Mouse (Mus musculus): ENCODE data around the gene Dtx4. TPM values are rescaled to one million over a fixed set of nuclear protein-coding genes. Genes with fewer than 3 reads are reported as not detected.

Gene Dtx4
- total and polyA plus RNA-seq, 2 experiments from 2014 or later: 1.2 to 3.8 TPM

GRCm38 (mm10) chr19:12427605-12428004 is 73.6 kb downstream of the Dtx4 start, which contains the start of gene Pfpl:
Pfpl (plus strand) TSS chr19:12427905.
- H3K36me3 ChIP-seq (replicated peaks; ENCODE audit: control insufficient read depth, insufficient read depth, low read length): no peaks in the 10 kb centered on the region
- 76% methylated on average over 6 of the region's 6 CpGs for WGBS
- H3K4me2 ChIP-seq (ENCODE audit: low read depth, low read length): no peak within 1 kb of the TSS
- H3K27ac ChIP-seq (ENCODE audit: low read depth): no peak within 1 kb of the TSS
- no peaks in the 10 kb centered on the region for H3K4me1 ChIP-seq (ENCODE audit: control insufficient read depth, insufficient read depth)
- no peaks in the 10 kb centered on the region for H3K9me3 ChIP-seq (replicated peaks; ENCODE audit: control insufficient read depth, low read length)
- no peaks in the 10 kb centered on the region for H3K27me3 ChIP-seq (ENCODE audit: control insufficient read depth, insufficient read depth, low read length)
- H3K4me3 ChIP-seq (ENCODE audit: low read depth, low read length): no peak within 1 kb of the TSS
- no peak for ATAC-seq (ENCODE audit: insufficient read depth, low read depth)
- TF ChIP-seq CTCF (IDR thresholded peaks at IDR 0.05; ENCODE audit: low read depth) (no peak), EP300 (IDR thresholded peaks at IDR 0.05; ENCODE audit: low read depth) (no peak)
- DNase-seq (ENCODE audit: low spot score): no peak
- no peak within 1 kb of the TSS for H3K9ac ChIP-seq (replicated peaks; ENCODE audit: low read depth, low read length)

- Histone ChIP-seq H3K4me1 (ENCODE audit: control insufficient read depth, insufficient read depth) (no peaks in the 10 kb centered on the region), H3K4me2 (ENCODE audit: low read depth, low read length) (no peak overlapping the region), H3K9me3 (replicated peaks; ENCODE audit: control insufficient read depth, low read length) (no peaks in the 10 kb centered on the region), H3K36me3 (replicated peaks; ENCODE audit: control insufficient read depth, insufficient read depth, low read length) (no peaks in the 10 kb centered on the region), H3K27ac (ENCODE audit: low read depth) (no peak overlapping the region), H3K9ac (replicated peaks; ENCODE audit: low read depth, low read length) (no peak overlapping the region), H3K27me3 (ENCODE audit: control insufficient read depth, insufficient read depth, low read length) (no peaks in the 10 kb centered on the region), H3K4me3 (ENCODE audit: low read depth, low read length) (no peak overlapping the region)
- no peak for DNase-seq (ENCODE audit: low spot score)
- no peak for ATAC-seq (ENCODE audit: insufficient read depth, low read depth)
- TF ChIP-seq CTCF (IDR thresholded peaks at IDR 0.05; ENCODE audit: low read depth) (no peak), EP300 (IDR thresholded peaks at IDR 0.05; ENCODE audit: low read depth) (no peak)
- 70% methylated on average over 5 of the region's 5 CpGs for WGBS
These were observed 74.2 kb downstream of the Dtx4 start for GRCm38 (mm10) chr19:12427101-12427500.

GRCm38 (mm10) chr19:12421680-12422079 is 79.6 kb downstream of the Dtx4 start:
- DNase-seq (ENCODE audit: low spot score): no peak
- TF ChIP-seq EP300 (IDR thresholded peaks at IDR 0.05; ENCODE audit: low read depth): no peak
- no peak for TF ChIP-seq CTCF (IDR thresholded peaks at IDR 0.05; ENCODE audit: low read depth)
- no peaks in the 10 kb centered on the region for H3K4me1 ChIP-seq (ENCODE audit: control insufficient read depth, insufficient read depth)
- no peak overlapping the region for H3K9ac ChIP-seq (replicated peaks; ENCODE audit: low read depth, low read length)
- no peaks in the 10 kb centered on the region for H3K9me3 ChIP-seq (replicated peaks; ENCODE audit: control insufficient read depth, low read length)
- no peak overlapping the region for H3K4me3 ChIP-seq (ENCODE audit: low read depth, low read length)
- no peak overlapping the region for H3K27ac ChIP-seq (ENCODE audit: low read depth)
- H3K27me3 ChIP-seq (ENCODE audit: control insufficient read depth, insufficient read depth, low read length): no peaks in the 10 kb centered on the region
- WGBS: 84% methylated on average over 1 of the region's 1 CpGs
- no peaks in the 10 kb centered on the region for H3K36me3 ChIP-seq (replicated peaks; ENCODE audit: control insufficient read depth, insufficient read depth, low read length)
- ATAC-seq (ENCODE audit: insufficient read depth, low read depth): no peak
- H3K4me2 ChIP-seq (ENCODE audit: low read depth, low read length): no peak overlapping the region

- H3K9ac ChIP-seq (replicated peaks; ENCODE audit: low read depth, low read length): no peak overlapping the region
- no peak for ATAC-seq (ENCODE audit: insufficient read depth, low read depth)
- no peak for DNase-seq (ENCODE audit: low spot score)
These were observed 80.7 kb downstream of the Dtx4 start for GRCm38 (mm10) chr19:12420555-12420954.

GRCm38 (mm10) chr19:12418312-12418711 is 82.9 kb downstream of the Dtx4 start:
- no peak overlapping the region for H3K27ac ChIP-seq (ENCODE audit: low read depth)
- no peak overlapping the region for H3K4me2 ChIP-seq (ENCODE audit: low read depth, low read length)
- no peaks in the 10 kb centered on the region for H3K27me3 ChIP-seq (ENCODE audit: control insufficient read depth, insufficient read depth, low read length)
- no peak overlapping the region for H3K4me3 ChIP-seq (ENCODE audit: low read depth, low read length)
- no peaks in the 10 kb centered on the region for H3K4me1 ChIP-seq (ENCODE audit: control insufficient read depth, insufficient read depth)
- no peak for ATAC-seq (ENCODE audit: insufficient read depth, low read depth)
- DNase-seq (ENCODE audit: low spot score): no peak
- H3K36me3 ChIP-seq (replicated peaks; ENCODE audit: control insufficient read depth, insufficient read depth, low read length): no peaks in the 10 kb centered on the region
- 76% methylated on average over 3 of the region's 3 CpGs for WGBS
- no peak overlapping the region for H3K9ac ChIP-seq (replicated peaks; ENCODE audit: low read depth, low read length)
- TF ChIP-seq CTCF (IDR thresholded peaks at IDR 0.05; ENCODE audit: low read depth): no peak
- no peak for TF ChIP-seq EP300 (IDR thresholded peaks at IDR 0.05; ENCODE audit: low read depth)
- no peaks in the 10 kb centered on the region for H3K9me3 ChIP-seq (replicated peaks; ENCODE audit: control insufficient read depth, low read length)

More at GRCm38 (mm10) chr19:12420555-12420954, 80.7 kb downstream of the Dtx4 start:
- H3K4me3 ChIP-seq (ENCODE audit: low read depth, low read length): no peak overlapping the region
- no peak overlapping the region for H3K4me2 ChIP-seq (ENCODE audit: low read depth, low read length)
- H3K9me3 ChIP-seq (replicated peaks; ENCODE audit: control insufficient read depth, low read length): no peaks in the 10 kb centered on the region
- H3K27me3 ChIP-seq (ENCODE audit: control insufficient read depth, insufficient read depth, low read length): no peaks in the 10 kb centered on the region
- H3K27ac ChIP-seq (ENCODE audit: low read depth): no peak overlapping the region
- 61% methylated on average over 6 of the region's 6 CpGs for WGBS
- H3K4me1 ChIP-seq (ENCODE audit: control insufficient read depth, insufficient read depth): no peaks in the 10 kb centered on the region
- TF ChIP-seq EP300 (IDR thresholded peaks at IDR 0.05; ENCODE audit: low read depth) (no peak), CTCF (IDR thresholded peaks at IDR 0.05; ENCODE audit: low read depth) (no peak)
- H3K36me3 ChIP-seq (replicated peaks; ENCODE audit: control insufficient read depth, insufficient read depth, low read length): no peaks in the 10 kb centered on the region

GRCm38 (mm10) chr19:12417361-12417760 is 83.9 kb downstream of the Dtx4 start, which contains the start of gene Olfr1441:
Olfr1441 (plus strand) TSS chr19:12417433.
- Histone ChIP-seq H3K9me3 (replicated peaks; ENCODE audit: control insufficient read depth, low read length) (no peaks in the 10 kb centered on the region), H3K27ac (ENCODE audit: low read depth) (no peak within 1 kb of the TSS), H3K9ac (replicated peaks; ENCODE audit: low read depth, low read length) (no peak within 1 kb of the TSS), H3K36me3 (replicated peaks; ENCODE audit: control insufficient read depth, insufficient read depth, low read length) (no peaks in the 10 kb centered on the region), H3K27me3 (ENCODE audit: control insufficient read depth, insufficient read depth, low read length) (no peaks in the 10 kb centered on the region), H3K4me3 (ENCODE audit: low read depth, low read length) (no peak within 1 kb of the TSS), H3K4me2 (ENCODE audit: low read depth, low read length) (no peak within 1 kb of the TSS), H3K4me1 (ENCODE audit: control insufficient read depth, insufficient read depth) (no peaks in the 10 kb centered on the region)
- ATAC-seq (ENCODE audit: insufficient read depth, low read depth) (no peak), DNase-seq (ENCODE audit: low spot score) (no peak)
- TF ChIP-seq CTCF (IDR thresholded peaks at IDR 0.05; ENCODE audit: low read depth) (no peak), EP300 (IDR thresholded peaks at IDR 0.05; ENCODE audit: low read depth) (no peak)

Other genes with a start within 250 kb of the Dtx4 start
- gene Olfr235, start 240.4 kb downstream of the Dtx4 start, total RNA-seq (2014; rRNA removed; ENCODE audit: low replicate concordance): not detected in 2 replicates
- not detected in 2 replicates for gene Olfr235, start 240.4 kb downstream of the Dtx4 start, polyA plus RNA-seq (2015; fragmentation: Nextera tagmentation; extraction: Ambion mirVana)
- not detected in 2 replicates for gene Olfr1434, start 221.6 kb downstream of the Dtx4 start, total RNA-seq (2014; rRNA removed; ENCODE audit: low replicate concordance)
- not detected in 2 replicates for gene Olfr1434, start 221.6 kb downstream of the Dtx4 start, polyA plus RNA-seq (2015; fragmentation: Nextera tagmentation; extraction: Ambion mirVana)
- gene Olfr1436, start 202.3 kb downstream of the Dtx4 start, total RNA-seq (2014; rRNA removed; ENCODE audit: low replicate concordance): not detected in 2 replicates
- not detected in 2 replicates for gene Olfr1436, start 202.3 kb downstream of the Dtx4 start, polyA plus RNA-seq (2015; fragmentation: Nextera tagmentation; extraction: Ambion mirVana)
- gene Olfr1437, start 176.4 kb downstream of the Dtx4 start, total RNA-seq (2014; rRNA removed; ENCODE audit: low replicate concordance): not detected in 2 replicates
- not detected in 2 replicates for gene Olfr1437, start 176.4 kb downstream of the Dtx4 start, polyA plus RNA-seq (2015; fragmentation: Nextera tagmentation; extraction: Ambion mirVana)
- gene Olfr1438-ps1, start 165.5 kb downstream of the Dtx4 start, total RNA-seq (2014; rRNA removed; ENCODE audit: low replicate concordance): not detected in 2 replicates
- not detected in 2 replicates for gene Olfr1438-ps1, start 165.5 kb downstream of the Dtx4 start, polyA plus RNA-seq (2015; fragmentation: Nextera tagmentation; extraction: Ambion mirVana)
- not detected in 2 replicates for gene Olfr1440, start 114.2 kb downstream of the Dtx4 start, total RNA-seq (2014; rRNA removed; ENCODE audit: low replicate concordance)
- gene Olfr1440, start 114.2 kb downstream of the Dtx4 start, polyA plus RNA-seq (2015; fragmentation: Nextera tagmentation; extraction: Ambion mirVana): not detected in 2 replicates
- not detected in 2 replicates for gene Olfr1441, start 84.0 kb downstream of the Dtx4 start, total RNA-seq (2014; rRNA removed; ENCODE audit: low replicate concordance)
- not detected in 2 replicates for gene Olfr1441, start 84.0 kb downstream of the Dtx4 start, polyA plus RNA-seq (2015; fragmentation: Nextera tagmentation; extraction: Ambion mirVana)
- not detected in 2 replicates for gene Pfpl, start 73.5 kb downstream of the Dtx4 start, total RNA-seq (2014; rRNA removed; ENCODE audit: low replicate concordance)
- gene Pfpl, start 73.5 kb downstream of the Dtx4 start, polyA plus RNA-seq (2015; fragmentation: Nextera tagmentation; extraction: Ambion mirVana): not detected in 2 replicates
- 0.46 and 3.6 TPM in 2 replicates for gene Mpeg1, start 40.7 kb downstream of the Dtx4 start, total RNA-seq (2014; rRNA removed; ENCODE audit: low replicate concordance)
- 0.36 and 0.37 TPM in 2 replicates for gene Mpeg1, start 40.7 kb downstream of the Dtx4 start, polyA plus RNA-seq (2015; fragmentation: Nextera tagmentation; extraction: Ambion mirVana)
- gene Fam111a, start 44.3 kb upstream of the Dtx4 start, total RNA-seq (2014; rRNA removed; ENCODE audit: low replicate concordance): 8.4 and 9.3 TPM in 2 replicates
- 6.6 and 8.6 TPM in 2 replicates for gene Fam111a, start 44.3 kb upstream of the Dtx4 start, polyA plus RNA-seq (2015; fragmentation: Nextera tagmentation; extraction: Ambion mirVana)
- gene Gm4952, start 98.5 kb upstream of the Dtx4 start, total RNA-seq (2014; rRNA removed; ENCODE audit: low replicate concordance): not detected in 2 replicates
- 0.14 TPM in 1 of 2 replicates, not detected in the other for gene Gm4952, start 98.5 kb upstream of the Dtx4 start, polyA plus RNA-seq (2015; fragmentation: Nextera tagmentation; extraction: Ambion mirVana)
- gene Glyat, start 131.9 kb upstream of the Dtx4 start, total RNA-seq (2014; rRNA removed; ENCODE audit: low replicate concordance): not detected in 2 replicates
- gene Glyat, start 131.9 kb upstream of the Dtx4 start, polyA plus RNA-seq (2015; fragmentation: Nextera tagmentation; extraction: Ambion mirVana): not detected in 2 replicates
- not detected in 2 replicates for gene Olfr1442, start 169.0 kb upstream of the Dtx4 start, total RNA-seq (2014; rRNA removed; ENCODE audit: low replicate concordance)
- gene Olfr1442, start 169.0 kb upstream of the Dtx4 start, polyA plus RNA-seq (2015; fragmentation: Nextera tagmentation; extraction: Ambion mirVana): not detected in 2 replicates
- not detected in 2 replicates for gene Olfr1443, start 176.7 kb upstream of the Dtx4 start, total RNA-seq (2014; rRNA removed; ENCODE audit: low replicate concordance)
- gene Olfr1443, start 176.7 kb upstream of the Dtx4 start, polyA plus RNA-seq (2015; fragmentation: Nextera tagmentation; extraction: Ambion mirVana): not detected in 2 replicates
- not detected in 2 replicates for gene Keg1, start 194.3 kb upstream of the Dtx4 start, total RNA-seq (2014; rRNA removed; ENCODE audit: low replicate concordance)
- not detected in 2 replicates for gene Keg1, start 194.3 kb upstream of the Dtx4 start, polyA plus RNA-seq (2015; fragmentation: Nextera tagmentation; extraction: Ambion mirVana)